Mouse (Mus musculus): ENCODE data around the gene Slc25a47. TPM values are rescaled to one million over a fixed set of nuclear protein-coding genes. Genes with fewer than 3 reads are reported as not detected.

The Slc25a47 gene
- polyA plus RNA-seq, 1 experiment, result 6.6 TPM

GRCm38 (mm10) chr12:108901346-108901745 lies 65.5 kb downstream of the Slc25a47 start:
- 0 out of 2 replicates have a peak, but pooled peaks cover 4% of the 10 kb centered on the region for H3K4me1 ChIP-seq (ENCODE audit: control insufficient read depth, insufficient read depth, low read length)
- TF ChIP-seq POLR2A (IDR thresholded peaks at IDR 0.05; ENCODE audit: low read depth, low read length), result no peak
- no peak for TF ChIP-seq CTCF (IDR thresholded peaks at IDR 0.05; ENCODE audit: borderline replicate concordance, insufficient read depth, low read length)
- no peak overlapping the region for H3K27ac ChIP-seq (ENCODE audit: insufficient read depth, low read length)
- H3K4me3 ChIP-seq (ENCODE audit: insufficient read depth, low read length), result no peak overlapping the region

- Histone ChIP-seq H3K4me3 (ENCODE audit: insufficient read depth, low read length) (no peak overlapping the region), H3K4me1 (ENCODE audit: control insufficient read depth, insufficient read depth, low read length) (0 out of 2 replicates have a peak, but pooled peaks cover 4% of the 10 kb centered on the region), H3K27ac (ENCODE audit: insufficient read depth, low read length) (no peak overlapping the region)
- TF ChIP-seq CTCF (IDR thresholded peaks at IDR 0.05; ENCODE audit: borderline replicate concordance, insufficient read depth, low read length) (peak; percentile 97), POLR2A (IDR thresholded peaks at IDR 0.05; ENCODE audit: low read depth, low read length) (no peak)
These were observed 67.1 kb downstream of the Slc25a47 start for GRCm38 (mm10) chr12:108902940-108903339.

GRCm38 (mm10) chr12:108903600-108904275 lies 67.9 kb downstream of the Slc25a47 start:
- TF ChIP-seq POLR2A (IDR thresholded peaks at IDR 0.05; ENCODE audit: low read depth, low read length), result no peak
- no peak for TF ChIP-seq CTCF (IDR thresholded peaks at IDR 0.05; ENCODE audit: borderline replicate concordance, insufficient read depth, low read length)
- Histone ChIP-seq H3K4me3 (ENCODE audit: insufficient read depth, low read length) (no peak overlapping the region), H3K27ac (ENCODE audit: insufficient read depth, low read length) (no peak overlapping the region), H3K4me1 (ENCODE audit: control insufficient read depth, insufficient read depth, low read length) (0 out of 2 replicates have a peak, but pooled peaks cover 4% of the 10 kb centered on the region)

- peak overlapping the region; percentile 6; the same call in 1 of the 2 replicates for H3K27ac ChIP-seq (ENCODE audit: insufficient read depth, low read length)
- 0 out of 2 replicates have a peak, but pooled peaks cover 9% of the 10 kb centered on the region for H3K4me1 ChIP-seq (ENCODE audit: control insufficient read depth, insufficient read depth, low read length)
- no peak overlapping the region for H3K4me3 ChIP-seq (ENCODE audit: insufficient read depth, low read length)
- TF ChIP-seq CTCF (IDR thresholded peaks at IDR 0.05; ENCODE audit: borderline replicate concordance, insufficient read depth, low read length), result no peak
- TF ChIP-seq POLR2A (IDR thresholded peaks at IDR 0.05; ENCODE audit: low read depth, low read length), result no peak
These were observed 68.4 kb downstream of the Slc25a47 start for GRCm38 (mm10) chr12:108904276-108904653.

GRCm38 (mm10) chr12:108905620-108906302 lies 69.9 kb downstream of the Slc25a47 start:
- Histone ChIP-seq H3K4me1 (ENCODE audit: control insufficient read depth, insufficient read depth, low read length) (peaks cover 15% of the 10 kb centered on the region; the same call in 1 of the 2 replicates), H3K4me3 (ENCODE audit: insufficient read depth, low read length) (no peak overlapping the region)
- TF ChIP-seq POLR2A (IDR thresholded peaks at IDR 0.05; ENCODE audit: low read depth, low read length) (no peak), CTCF (IDR thresholded peaks at IDR 0.05; ENCODE audit: borderline replicate concordance, insufficient read depth, low read length) (no peak)

GRCm38 (mm10) chr12:108906398-108906797 lies 70.6 kb downstream of the Slc25a47 start:
- peaks cover 15% of the 10 kb centered on the region; the same call in 1 of the 2 replicates for H3K4me1 ChIP-seq (ENCODE audit: control insufficient read depth, insufficient read depth, low read length)
- H3K4me3 ChIP-seq (ENCODE audit: insufficient read depth, low read length), result no peak overlapping the region

More at GRCm38 (mm10) chr12:108905620-108906302, 69.9 kb downstream of the Slc25a47 start:
- no peak overlapping the region for H3K27ac ChIP-seq (ENCODE audit: insufficient read depth, low read length)

More at GRCm38 (mm10) chr12:108906398-108906797, 70.6 kb downstream of the Slc25a47 start:
- no peak for TF ChIP-seq POLR2A (IDR thresholded peaks at IDR 0.05; ENCODE audit: low read depth, low read length)
- no peak for TF ChIP-seq CTCF (IDR thresholded peaks at IDR 0.05; ENCODE audit: borderline replicate concordance, insufficient read depth, low read length)
- no peak overlapping the region for H3K27ac ChIP-seq (ENCODE audit: insufficient read depth, low read length)

Other genes with a start within 250 kb of the Slc25a47 start
- not detected in 2 replicates for gene Degs2, start 133.7 kb upstream of the Slc25a47 start, polyA plus RNA-seq (2011; ENCODE audit: insufficient read length, low read depth, missing spikeins)
- 71.2 and 73.8 TPM in 2 replicates for gene Yy1, start 43.1 kb upstream of the Slc25a47 start, polyA plus RNA-seq (2011; ENCODE audit: insufficient read length, low read depth, missing spikeins)
- 1.5 and 1.6 TPM in 2 replicates for gene Slc25a29, start 163 bp upstream of the Slc25a47 start, polyA plus RNA-seq (2011; ENCODE audit: insufficient read length, low read depth, missing spikeins)
- gene Wdr25, start 57.6 kb downstream of the Slc25a47 start, polyA plus RNA-seq (2011; ENCODE audit: insufficient read length, low read depth, missing spikeins), result 2.8 and 4.8 TPM in 2 replicates
- gene Wars, start 58.1 kb downstream of the Slc25a47 start, polyA plus RNA-seq (2011; ENCODE audit: insufficient read length, low read depth, missing spikeins), result 80.1 and 83.5 TPM in 2 replicates
- gene Begain, start 232.2 kb downstream of the Slc25a47 start, polyA plus RNA-seq (2011; ENCODE audit: insufficient read length, low read depth, missing spikeins), result 6.9 and 10.5 TPM in 2 replicates

Measured in embryonic fibroblast, embryonic 13.5 days (primary cell).